Mouse (Mus musculus): Measurements from ENCODE around the gene Ptpra.

DNA sequence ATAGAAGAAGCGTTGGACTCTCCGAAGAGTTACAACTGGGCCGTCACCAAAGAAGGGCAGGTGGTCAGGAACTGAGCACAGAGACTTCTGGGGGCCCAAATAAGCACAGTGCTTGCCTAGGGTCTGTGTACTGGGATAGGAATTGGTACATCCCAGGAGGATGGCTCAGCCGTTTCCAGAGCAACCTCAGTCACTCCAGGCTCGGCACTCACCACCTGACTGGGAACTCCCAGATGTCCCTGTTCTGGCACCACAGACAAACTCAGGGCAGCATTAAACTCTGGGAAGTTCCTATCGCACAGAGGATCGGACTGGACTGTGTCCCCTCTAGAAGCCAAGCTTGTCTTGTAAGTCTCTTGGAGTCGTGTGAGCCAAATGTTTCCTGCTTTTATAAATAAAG, 114.9 kb downstream of the Ptpra start:
- TF ChIP-seq POLR2A (IDR thresholded peaks at IDR 0.05; ENCODE audit: insufficient read depth, low read depth, low read length) (no peak), CTCF (IDR thresholded peaks at IDR 0.05) (no peak)
